Mouse (Mus musculus) cerebellum, adult 2 months (tissue): Measurements from ENCODE around the gene Trhde. TPM values are rescaled to one million over a fixed set of nuclear protein-coding genes. Genes with fewer than 3 reads are reported as not detected.

Experiments
- DNase-seq, 2 experiments: peaks; one replicate each; pipeline ENCODE4 v3.0.0; 2021
- H3K27ac ChIP-seq: fragments of 200-500 bp; 2 replicates; pipeline ENCODE4 v1.5.1; 2012; ENCODE audit warnings: low read length, control low read depth, inconsistent platforms; ENCODE audit not compliant: insufficient read depth
- H3K27me3 ChIP-seq: fragments of 200-500 bp; 2 replicates; pipeline ENCODE4 v1.6.1; 2012; ENCODE audit warnings: inconsistent platforms, mild to moderate bottlenecking, low read length, moderate library complexity; ENCODE audit not compliant: control insufficient read depth, insufficient read depth
- H3K4me1 ChIP-seq: fragments of 200-500 bp; 2 replicates; pipeline ENCODE4 v1.6.1; 2011; ENCODE audit warnings: low read length; ENCODE audit not compliant: control insufficient read depth, insufficient read depth
- H3K4me3 ChIP-seq: fragments of 200-500 bp; replicated peaks from 2 replicates; pipeline ENCODE3; 2011; ENCODE audit warnings: mild to moderate bottlenecking, low read depth, low read length, control low read depth; ENCODE audit not compliant: insufficient read depth
- CTCF ChIP-seq: fragments of 200-500 bp; IDR thresholded peaks from 2 replicates; pipeline ENCODE4 v1.5.1; 2011; ENCODE audit warnings: low read depth, mild to moderate bottlenecking, control low read depth, low read length, moderate library complexity, borderline replicate concordance; ENCODE audit not compliant: insufficient read depth
- POLR2A ChIP-seq: fragments of 200-500 bp; IDR thresholded peaks from 2 replicates; pipeline ENCODE4 v1.6.1; 2011; ENCODE audit warnings: low read length, control low read depth, borderline replicate concordance; ENCODE audit not compliant: insufficient read depth
- WGBS: fragments of 180-500 bp; shearing (Covaris S2); methylation state at CpG from one replicate; pipeline ENCODE4 v1.1.7; 2018; 5-methylcytosine and 5-hydroxymethylcytosine counted together
- polyA plus RNA-seq: library from polyadenylated mRNA; depleted of rRNA; stranded (reverse); fragments of >200 nt; gene quantifications from 2 replicates; pipeline ENCODE4 v1.2.3, GENCODE M21; 2012; rRNA removed

The Trhde gene
- 16.9 and 18.9 TPM in 2 replicates for polyA plus RNA-seq

GRCm38 (mm10) chr10:114802161-114802651 is at the start of gene Trhde:
Trhde (minus strand) TSS chr10:114802307.
- peak within 1 kb of the TSS; percentile 92 for H3K27ac ChIP-seq
- H3K4me1 ChIP-seq: no peaks in the 10 kb centered on the region
- no peaks in the 10 kb centered on the region for H3K27me3 ChIP-seq
- WGBS: under 1% methylated on average over 30 of the region's 30 CpGs
- peak; percentile 74 to 80 for DNase-seq
- TF ChIP-seq POLR2A (peak; percentile 33; the same call in 1 of the 2 replicates), CTCF (no peak)
- peak within 1 kb of the TSS; percentile 74 for H3K4me3 ChIP-seq

- Histone ChIP-seq H3K4me3 (no peak overlapping the region), H3K4me1 (no peaks in the 10 kb centered on the region), H3K27me3 (no peaks in the 10 kb centered on the region), H3K27ac (no peak overlapping the region)
- WGBS: 96% methylated on average over 12 of the region's 12 CpGs
- TF ChIP-seq POLR2A (no peak), CTCF (no peak)
- no peak for DNase-seq
Observed at GRCm38 (mm10) chr10:114841966-114842365, 39.9 kb upstream of the Trhde start.

GRCm38 (mm10) chr10:114841440-114841839 is 39.3 kb upstream of the Trhde start:
- no peak for DNase-seq
- 84% methylated on average over 5 of the region's 5 CpGs for WGBS
- Histone ChIP-seq H3K4me3 (no peak overlapping the region), H3K27ac (no peak overlapping the region), H3K4me1 (no peaks in the 10 kb centered on the region), H3K27me3 (no peaks in the 10 kb centered on the region)
- TF ChIP-seq CTCF: no peak
- no peak for TF ChIP-seq POLR2A

- H3K4me1 ChIP-seq: no peaks in the 10 kb centered on the region
- H3K27me3 ChIP-seq: no peaks in the 10 kb centered on the region
- H3K27ac ChIP-seq: no peak overlapping the region
- no peak for DNase-seq
- no peak for TF ChIP-seq POLR2A
- TF ChIP-seq CTCF: peak; percentile 5; the same call in 1 of the 2 replicates
- WGBS: 38% methylated on average over 7 of the region's 7 CpGs
- H3K4me3 ChIP-seq: no peak overlapping the region
Observed at GRCm38 (mm10) chr10:114831313-114831712, 29.2 kb upstream of the Trhde start.

GRCm38 (mm10) chr10:114808799-114809198 is 6.7 kb upstream of the Trhde start:
- 11% methylated on average over 3 of the region's 3 CpGs for WGBS
- no peak overlapping the region for H3K27ac ChIP-seq
- TF ChIP-seq CTCF: no peak
- no peak for TF ChIP-seq POLR2A

GRCm38 (mm10) chr10:114805884-114806283 is 3.8 kb upstream of the Trhde start:
- DNase-seq: peak; percentile 55 to 67
- no peaks in the 10 kb centered on the region for H3K27me3 ChIP-seq
- H3K4me3 ChIP-seq: peak overlapping the region; percentile 46
- H3K4me1 ChIP-seq: peaks cover 5% of the 10 kb centered on the region; the same call in 1 of the 2 replicates
- TF ChIP-seq CTCF: peak; percentile 61
- no peak for TF ChIP-seq POLR2A
- no peak overlapping the region for H3K27ac ChIP-seq
- whole genome bisulfite sequencing: 31% methylated on average over 3 of the region's 3 CpGs

More at GRCm38 (mm10) chr10:114808799-114809198, 6.7 kb upstream of the Trhde start:
- no peak for DNase-seq
- Histone ChIP-seq H3K4me3 (no peak overlapping the region), H3K27me3 (no peaks in the 10 kb centered on the region), H3K4me1 (peaks cover 5% of the 10 kb centered on the region; the same call in 1 of the 2 replicates)

GRCm38 (mm10) chr10:114801457-114802160 is 498 bp downstream of the Trhde start:
- Histone ChIP-seq H3K4me1 (no peaks in the 10 kb centered on the region), H3K27me3 (no peaks in the 10 kb centered on the region), H3K27ac (peak overlapping the region; percentile 92), H3K4me3 (peak overlapping the region; percentile 74)
- WGBS: under 1% methylated on average over 66 of the region's 66 CpGs
- DNase-seq: peak; percentile 79 to 81
- TF ChIP-seq POLR2A: no peak
- TF ChIP-seq CTCF: no peak
